Mouse (Mus musculus): ENCODE data around the gene Vmn1r232.

DNA sequence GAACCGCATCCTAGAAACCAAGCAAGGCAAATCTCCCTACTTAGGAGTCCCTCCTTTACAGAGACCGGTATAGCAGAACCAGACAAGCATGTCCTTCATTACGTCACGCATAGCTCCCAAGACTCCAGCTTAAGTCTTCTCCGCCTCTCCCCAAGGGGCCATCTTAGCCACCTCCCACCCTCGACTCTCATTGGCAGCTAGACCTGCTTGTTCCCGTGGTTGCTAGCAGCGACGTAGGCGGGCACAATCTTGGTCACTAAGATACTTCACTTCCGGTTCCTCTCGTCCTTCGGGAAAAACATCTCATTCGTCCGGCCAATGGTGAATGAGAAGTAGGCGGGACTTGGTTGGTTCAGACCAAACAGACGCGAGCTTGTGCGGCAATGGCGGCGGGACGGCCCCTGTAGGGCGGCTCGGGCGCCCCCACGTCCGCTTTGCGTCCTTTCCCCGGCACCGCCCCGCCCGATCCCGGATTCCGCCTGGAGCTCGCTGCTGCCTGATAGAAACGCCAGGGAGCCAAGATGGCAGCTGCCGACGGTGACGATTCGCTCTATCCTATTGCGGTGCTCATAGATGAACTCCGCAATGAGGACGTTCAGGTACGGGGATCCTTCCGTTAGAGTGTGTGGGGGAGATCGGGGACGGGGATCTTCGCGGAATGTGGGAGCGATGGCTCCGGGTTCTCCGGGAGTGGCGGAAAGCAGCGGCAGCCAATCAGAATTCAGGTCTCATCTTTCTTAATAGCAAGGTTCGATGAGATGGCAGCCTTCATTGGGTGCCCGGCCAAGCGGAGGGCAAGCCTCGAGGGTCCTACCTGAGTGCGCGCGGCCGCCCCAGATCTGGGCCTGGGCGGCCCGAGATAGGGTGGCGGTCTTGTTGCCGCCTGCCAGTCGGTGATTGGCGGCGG lies 25.7 kb upstream of the Vmn1r232 start, which contains the start of gene Ppp2r1a:
- TF ChIP-seq CTCF (IDR thresholded peaks at IDR 0.05; ENCODE audit: insufficient read depth, low read depth, low read length) (no peak), POLR2A (IDR thresholded peaks at IDR 0.05; ENCODE audit: insufficient read depth, low read depth, low read length) (no peak; the same call in 1 of the 2 replicates)
